ENCODE assay signal across 12 mouse cellular contexts in genomic region chr8:86385236-86385635, GRCm38 (mm10).
DNase-seq lines count a peak whose midpoint lies in the region; ATAC-seq lines count a peak whose summit lies in the region.
"Had no signal": no experiment of that assay in that cellular context is flagged by ENCODE, and none has a peak within 500 bp of the region (broad histone marks: within the 10 kb centered on the region; RNA-seq: fewer than 3 reads in every experiment).

No protein-coding gene starts in this region.

- peak; percentile 81 for DNase-seq in left cerebral cortex, postnatal 4 days
- DNase-seq in left cerebral cortex, postnatal 36 days (ENCODE audit: low spot score in 2 of 2) = no peak
- no peak for DNase-seq in urinary bladder, postnatal 4 days (ENCODE audit: low spot score in 2 of 2)
- DNase-seq: gastrocnemius, postnatal 14 days; thymus, adult 2 months had no signal

- H3K4me3 ChIP-seq in forebrain, embryonic 16.5 days (replicated peaks; ENCODE audit: low read length) = no peak overlapping the region
- no peak overlapping the region for H3K4me3 ChIP-seq in hindbrain, embryonic 16.5 days (ENCODE audit: low read length)
- H3K4me3 ChIP-seq in neural tube, embryonic 13.5 days = no peak overlapping the region
- H3K4me3 ChIP-seq in heart, embryonic 12.5 days = no peak overlapping the region
- H3K4me3 ChIP-seq: embryonic facial prominence, embryonic 10.5 days; heart, embryonic 13.5 days; liver, embryonic 12.5 days had no signal

- intact Hi-C loops in left cerebral cortex, postnatal 4 days (cut with DNase I) = no loop called here
- intact Hi-C loops in left cerebral cortex, postnatal 36 days (cut with DNase I) = no loop called here

- H3K27ac ChIP-seq in forebrain, embryonic 16.5 days (ENCODE audit: low read length) = peak overlapping the region; percentile 57
- H3K27ac ChIP-seq in hindbrain, embryonic 16.5 days (ENCODE audit: low read depth, low read length) = peak overlapping the region; percentile 25
- no peak overlapping the region for H3K27ac ChIP-seq in neural tube, embryonic 13.5 days (replicated peaks)
- no peak overlapping the region for H3K27ac ChIP-seq in heart, embryonic 12.5 days (ENCODE audit: poor library complexity, severe bottlenecking)
- H3K27ac ChIP-seq: embryonic facial prominence, embryonic 10.5 days; heart, embryonic 13.5 days; liver, embryonic 12.5 days had no signal

- H3K9ac ChIP-seq in forebrain, embryonic 16.5 days (replicated peaks; ENCODE audit: low read depth, low read length) = 0 out of 2 replicates have a peak overlapping the region, but pooled peaks have one; percentile 35
- H3K9ac ChIP-seq in hindbrain, embryonic 16.5 days (ENCODE audit: low read depth, low read length) = no peak overlapping the region
- no peak overlapping the region for H3K9ac ChIP-seq in neural tube, embryonic 13.5 days
- no peak overlapping the region for H3K9ac ChIP-seq in heart, embryonic 12.5 days
- H3K9ac ChIP-seq: heart, embryonic 13.5 days; liver, embryonic 12.5 days had no signal

- no peaks in the 10 kb centered on the region for H3K9me3 ChIP-seq in forebrain, embryonic 16.5 days (ENCODE audit: control insufficient read depth, low read length)
- no peaks in the 10 kb centered on the region for H3K9me3 ChIP-seq in hindbrain, embryonic 16.5 days (ENCODE audit: control insufficient read depth, low read length)
- no peaks in the 10 kb centered on the region for H3K9me3 ChIP-seq in neural tube, embryonic 13.5 days
- H3K9me3 ChIP-seq in heart, embryonic 12.5 days (replicated peaks) = no peaks in the 10 kb centered on the region
- H3K9me3 ChIP-seq: embryonic facial prominence, embryonic 10.5 days; heart, embryonic 13.5 days; liver, embryonic 12.5 days had no signal

- H3K36me3 ChIP-seq in forebrain, embryonic 16.5 days (ENCODE audit: control insufficient read depth, insufficient read depth) = no peaks in the 10 kb centered on the region
- no peaks in the 10 kb centered on the region for H3K36me3 ChIP-seq in hindbrain, embryonic 16.5 days (ENCODE audit: control insufficient read depth, insufficient read depth, low read length)
- H3K36me3 ChIP-seq in neural tube, embryonic 13.5 days = no peaks in the 10 kb centered on the region
- H3K36me3 ChIP-seq in heart, embryonic 12.5 days = no peaks in the 10 kb centered on the region
- H3K36me3 ChIP-seq: embryonic facial prominence, embryonic 10.5 days; heart, embryonic 13.5 days; liver, embryonic 12.5 days had no signal

- WGBS in forebrain, embryonic 16.5 days = 7% methylated on average over 7 of the region's 7 CpGs
- 33% methylated on average over 7 of the region's 7 CpGs for WGBS in hindbrain, embryonic 16.5 days
- 32% methylated on average over 7 of the region's 7 CpGs for WGBS in neural tube, embryonic 13.5 days
- WGBS in heart, embryonic 12.5 days = 90% methylated on average over 7 of the region's 7 CpGs

- peak; percentile 81 for ATAC-seq in forebrain, embryonic 16.5 days
- peak; percentile 79 for ATAC-seq in hindbrain, embryonic 16.5 days
- peak; percentile 62 for ATAC-seq in neural tube, embryonic 13.5 days (ENCODE audit: low read depth)
- no peak for ATAC-seq in heart, embryonic 12.5 days (ENCODE audit: insufficient number of reproducible peaks, low FRiP score)
- ATAC-seq: liver, embryonic 12.5 days had no signal

- peaks cover 30% of the 10 kb centered on the region for H3K4me1 ChIP-seq in forebrain, embryonic 16.5 days (replicated peaks; ENCODE audit: control insufficient read depth, insufficient read depth, low read length)
- H3K4me1 ChIP-seq in hindbrain, embryonic 16.5 days (ENCODE audit: control insufficient read depth, insufficient read depth, low read depth, low read length) = peaks cover 32% of the 10 kb centered on the region
- H3K4me1 ChIP-seq in neural tube, embryonic 13.5 days (replicated peaks) = peaks cover 47% of the 10 kb centered on the region
- H3K4me1 ChIP-seq in heart, embryonic 12.5 days (replicated peaks) = peaks cover 5% of the 10 kb centered on the region; the same call in 1 of the 2 replicates
- H3K4me1 ChIP-seq: liver, embryonic 12.5 days had no signal

- no peaks in the 10 kb centered on the region for H3K27me3 ChIP-seq in forebrain, embryonic 16.5 days (replicated peaks; ENCODE audit: control insufficient read depth, insufficient read depth, low read length)
- H3K27me3 ChIP-seq in hindbrain, embryonic 16.5 days (replicated peaks; ENCODE audit: control insufficient read depth, insufficient read depth, low read length) = no peaks in the 10 kb centered on the region
- peaks cover 9% of the 10 kb centered on the region for H3K27me3 ChIP-seq in neural tube, embryonic 13.5 days
- H3K27me3 ChIP-seq in heart, embryonic 12.5 days (replicated peaks) = no peaks in the 10 kb centered on the region
- H3K27me3 ChIP-seq: heart, embryonic 13.5 days; liver, embryonic 12.5 days had no signal

- peak overlapping the region; percentile 26; the same call in 1 of the 2 replicates for H3K4me2 ChIP-seq in forebrain, embryonic 16.5 days (ENCODE audit: low read length)
- H3K4me2 ChIP-seq in hindbrain, embryonic 16.5 days (ENCODE audit: low read length) = peak overlapping the region; percentile 5; the same call in 1 of the 2 replicates
- no peak overlapping the region for H3K4me2 ChIP-seq in neural tube, embryonic 13.5 days
- H3K4me2 ChIP-seq in heart, embryonic 12.5 days = no peak overlapping the region
- H3K4me2 ChIP-seq: heart, embryonic 13.5 days; liver, embryonic 12.5 days had no signal

Comparison
In these comparisons a context has a peak if more than half of its experiments do, and no peak if none do; other contexts are left out.
1. H3K27ac ChIP-seq: peak in forebrain, embryonic 16.5 days (single experiment) and hindbrain, embryonic 16.5 days (single experiment); none in neural tube, embryonic 13.5 days (single experiment) and heart, embryonic 12.5 days (single experiment).
2. H3K4me2 ChIP-seq: peak in forebrain, embryonic 16.5 days (single experiment) and hindbrain, embryonic 16.5 days (single experiment); none in neural tube, embryonic 13.5 days (single experiment) and heart, embryonic 12.5 days (single experiment).